Mouse (Mus musculus) lung, postnatal 10 days (tissue): ENCODE measurements around the gene Mtmr10.
A peak's percentile ranks its signal among the peaks of the same experiment; 100 is the strongest.

Experiments used
- DNase-seq: peaks from one replicate; pipeline ENCODE4 v3.0.0; 2021

Gene Mtmr10

DNA sequence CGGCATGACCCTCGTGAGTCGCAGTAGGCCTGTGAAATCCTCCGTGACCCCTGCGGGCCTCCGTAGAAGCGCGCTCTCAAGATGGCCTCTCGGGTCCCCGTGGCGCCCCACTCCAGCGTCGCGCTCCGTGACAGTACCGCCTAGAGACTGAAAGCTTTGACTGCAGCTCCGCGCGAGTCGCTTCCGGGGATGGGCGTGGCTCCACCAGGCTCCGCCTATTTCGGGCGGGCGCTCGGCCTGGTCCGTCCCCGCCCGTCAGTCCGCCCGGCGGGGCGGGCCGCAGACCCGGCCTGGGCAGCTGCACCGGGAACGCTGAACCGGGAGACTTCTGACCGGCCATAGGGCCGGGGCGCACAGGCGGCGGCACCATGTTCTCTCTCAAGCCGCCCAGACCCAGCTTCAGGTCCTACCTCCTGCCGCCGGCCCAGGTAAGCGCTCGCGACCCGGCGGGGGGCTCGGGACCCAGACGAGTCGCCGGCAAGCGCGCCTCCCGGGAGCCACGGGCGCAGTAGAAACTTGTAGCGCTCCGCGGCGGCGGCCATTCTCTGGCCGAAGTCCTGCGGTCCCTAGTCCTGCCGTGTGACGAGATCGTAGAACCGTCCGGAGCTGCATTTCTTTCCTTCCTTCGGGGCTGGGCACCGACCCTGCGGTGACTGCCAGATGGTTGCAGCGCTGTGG, at the start of gene Mtmr10:
Mtmr10 (plus strand) TSS at position 240 of the 678 bp plus-strand sequence.
- peak; percentile 99 for DNase-seq

DNA sequence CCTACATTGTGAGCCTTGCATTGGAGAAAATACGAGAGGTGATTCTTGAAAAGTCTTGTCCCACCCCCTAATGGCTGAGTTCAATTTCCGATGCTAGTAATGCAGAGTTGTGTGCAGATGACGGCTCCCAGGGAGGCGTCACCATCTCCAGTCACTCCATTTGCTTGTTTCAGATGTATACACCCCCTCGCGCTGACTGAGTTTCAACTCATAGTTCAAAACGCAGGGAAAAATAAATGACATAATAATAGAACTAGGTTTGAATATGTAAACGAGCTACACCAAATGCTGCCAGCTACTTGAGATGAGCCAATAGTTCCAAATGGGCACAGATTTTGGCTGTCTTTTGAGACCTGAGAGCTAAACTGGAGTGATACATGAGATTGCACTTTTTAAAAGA, 49.7 kb upstream of the Mtmr10 start:
- no peak for DNase-seq

DNA sequence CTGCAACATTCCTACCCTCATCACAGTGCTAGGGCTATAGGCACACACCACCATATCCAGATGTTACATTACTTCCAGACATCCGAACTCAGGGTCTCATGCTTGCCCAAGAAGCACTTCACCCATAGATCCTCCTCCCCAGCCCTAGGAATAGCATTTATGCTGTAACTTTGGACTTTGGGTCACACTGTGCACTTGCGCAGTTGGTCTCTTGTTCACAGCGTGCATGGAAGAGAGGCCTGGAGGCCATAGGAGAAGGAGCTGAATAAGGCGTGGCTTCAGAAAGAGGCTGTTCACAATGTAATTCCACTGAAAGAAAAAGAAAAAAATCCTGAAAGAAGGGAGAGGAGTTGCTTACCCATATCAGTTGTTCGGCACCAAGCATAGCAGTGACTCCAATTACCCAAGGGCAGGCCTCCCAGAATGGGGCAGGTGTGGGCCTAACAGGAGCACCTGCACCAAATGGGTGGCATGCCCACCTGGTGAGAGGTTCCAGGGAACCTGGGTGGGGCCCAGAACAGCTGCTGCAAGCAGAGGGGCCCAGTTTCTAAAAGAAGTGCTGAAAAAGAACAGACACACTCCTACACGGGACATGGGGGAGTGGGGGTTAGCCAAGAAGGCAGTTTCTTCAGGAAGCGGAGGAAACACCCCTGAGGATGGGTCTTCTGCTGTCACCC, 48.9 kb upstream of the Mtmr10 start:
- DNase-seq: no peak

DNA sequence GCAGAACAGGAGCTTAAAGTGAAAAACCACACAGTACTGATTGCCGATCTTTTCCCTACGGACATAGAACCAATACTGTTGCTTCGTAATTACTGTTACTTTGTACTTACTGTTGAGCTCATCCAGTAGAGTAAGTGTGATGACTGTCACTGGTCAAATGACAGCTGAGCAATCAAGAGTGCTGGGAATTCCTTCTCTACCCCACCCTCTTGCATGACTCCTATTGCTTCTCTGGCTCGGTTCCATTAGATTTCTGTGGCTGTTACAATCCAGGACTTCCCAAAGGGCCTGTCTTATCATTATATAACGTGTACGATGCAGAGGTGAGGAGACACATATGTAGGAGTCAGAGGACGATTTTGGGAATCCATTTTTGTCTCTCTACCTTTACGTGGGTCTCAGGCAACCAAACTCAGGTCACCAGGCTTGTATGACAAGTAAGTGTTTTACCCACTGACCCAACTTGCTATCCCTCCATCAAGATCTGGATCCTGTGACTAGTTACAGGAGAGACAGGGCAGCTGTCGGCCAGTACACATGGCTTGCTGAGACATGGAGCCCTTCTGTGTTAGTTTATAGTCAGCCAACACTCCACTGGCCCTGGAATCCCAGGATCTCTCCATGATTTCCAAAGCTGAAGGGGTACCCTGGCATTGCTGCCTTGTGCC, 48.2 kb upstream of the Mtmr10 start:
- DNase-seq: no peak

DNA sequence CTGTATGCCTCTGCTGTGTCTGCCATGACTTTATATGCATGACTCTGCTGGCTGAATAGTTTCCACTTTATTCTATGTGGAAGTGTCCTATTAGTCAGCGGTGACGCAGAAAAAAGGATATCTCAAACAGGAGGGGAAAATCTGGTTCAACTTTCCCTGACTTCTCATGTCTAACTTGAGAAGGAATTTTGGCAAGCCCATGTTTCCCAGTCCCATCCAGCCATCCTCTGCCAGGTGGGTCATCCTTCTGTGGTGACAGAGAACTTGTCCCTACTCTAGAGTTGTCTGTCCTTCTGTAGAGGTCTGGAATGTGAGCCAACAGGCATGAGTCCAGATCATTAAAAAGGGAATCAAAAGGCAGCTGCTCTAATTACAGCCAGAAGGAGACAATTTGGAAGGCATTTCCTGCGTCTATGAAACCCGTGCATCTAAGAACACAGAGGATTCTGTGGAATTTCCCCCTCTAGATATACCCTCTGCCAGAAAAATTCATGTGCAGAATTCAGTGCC, 47.6 kb upstream of the Mtmr10 start:
- peak; percentile 15 for DNase-seq

DNA sequence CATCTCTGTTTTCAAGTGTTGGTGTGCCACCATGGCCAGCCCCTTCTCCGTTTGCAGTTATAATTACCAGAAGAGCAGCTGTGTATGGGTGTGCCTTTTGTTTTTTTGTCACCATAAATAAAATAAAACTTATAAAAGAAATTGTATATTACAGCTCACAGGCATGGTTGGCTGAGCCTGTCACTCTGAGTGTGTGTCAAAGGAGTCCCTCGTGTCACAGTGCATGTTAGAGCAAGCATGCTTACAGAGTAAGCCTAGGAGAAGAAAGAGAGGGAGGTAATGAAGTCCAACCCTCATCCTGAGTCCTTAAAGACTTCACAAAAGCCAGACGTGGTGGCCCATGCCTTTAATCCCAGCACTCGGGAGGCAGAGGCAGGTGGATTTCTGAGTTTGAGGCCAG, 45.0 kb upstream of the Mtmr10 start:
- no peak for DNase-seq

DNA sequence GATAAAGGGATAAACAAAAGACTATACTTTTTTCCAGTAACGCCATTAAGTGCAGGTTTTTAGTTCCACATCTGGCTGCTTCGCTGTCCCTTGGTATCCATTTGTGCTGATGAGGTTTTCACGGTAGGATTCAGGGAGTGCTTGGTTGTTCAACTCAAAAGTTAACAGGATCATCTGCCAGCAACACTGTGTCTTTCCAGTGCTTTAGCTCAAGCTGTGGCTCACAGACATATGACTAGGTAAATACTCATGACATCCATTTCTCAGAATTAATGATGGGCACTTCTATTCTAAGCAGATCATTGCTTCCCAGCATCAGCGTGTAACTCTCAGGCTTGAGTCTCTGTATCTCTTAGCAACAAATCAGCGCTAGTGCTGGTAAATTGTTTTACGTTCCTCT, 43.1 kb upstream of the Mtmr10 start:
- no peak for DNase-seq

DNA sequence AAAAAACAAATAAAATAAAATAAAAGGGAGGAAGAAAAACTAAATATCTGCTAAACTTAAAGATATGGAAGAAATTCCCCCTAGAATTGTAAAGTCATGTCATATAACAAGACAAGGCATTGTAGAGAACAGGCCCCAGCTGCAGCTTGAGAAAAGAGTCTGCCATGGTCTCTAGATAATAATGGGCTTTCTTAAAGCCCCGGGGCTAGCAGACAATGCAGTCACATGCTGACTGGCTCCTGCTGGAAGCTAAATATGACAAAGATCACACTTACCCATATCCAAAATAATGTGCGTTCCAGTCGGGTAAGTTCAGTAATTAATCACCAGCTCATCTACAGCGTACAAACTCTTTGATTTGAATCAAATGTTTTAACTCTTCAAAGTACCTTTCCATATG, 40.7 kb upstream of the Mtmr10 start:
- DNase-seq: no peak

DNA sequence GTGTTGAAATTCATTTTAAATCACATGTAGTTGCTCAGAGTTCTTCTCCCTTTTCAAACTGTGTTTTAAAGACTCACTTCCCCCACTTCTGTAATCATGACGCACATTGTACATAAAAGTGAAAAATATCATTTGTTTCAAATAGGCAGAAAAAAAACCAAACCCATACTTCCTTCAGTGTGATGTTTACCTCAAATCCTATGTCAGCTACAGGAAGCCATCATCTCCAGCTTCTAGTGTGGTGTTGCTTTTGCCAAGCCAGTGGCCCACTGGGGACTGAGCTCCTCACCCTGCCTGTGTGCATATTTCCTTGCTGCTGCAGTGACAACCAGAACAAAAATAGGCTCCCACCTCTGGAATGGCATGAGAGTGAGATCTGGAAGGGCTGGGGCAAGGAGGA, 39.1 kb upstream of the Mtmr10 start:
- no peak for DNase-seq

DNA sequence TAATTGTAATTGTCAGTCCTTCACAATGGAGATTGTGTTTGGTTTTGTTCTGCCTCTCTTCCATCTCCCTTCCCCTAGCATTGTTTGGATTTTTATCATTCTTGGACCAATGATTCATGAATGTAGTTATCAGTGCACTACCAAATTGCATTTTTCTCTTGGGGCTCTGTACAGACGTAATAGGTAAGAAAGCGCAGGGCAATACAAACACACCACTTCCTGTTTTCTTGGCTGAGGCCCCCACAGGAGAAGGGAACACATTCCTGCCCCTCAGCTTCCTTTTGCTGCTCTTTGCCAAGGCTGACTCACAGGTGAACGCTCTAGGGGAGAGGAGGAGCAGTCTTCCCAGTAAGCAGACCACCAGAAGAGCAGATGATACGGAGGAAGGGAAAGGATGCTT, 37.7 kb upstream of the Mtmr10 start:
- no peak for DNase-seq

DNA sequence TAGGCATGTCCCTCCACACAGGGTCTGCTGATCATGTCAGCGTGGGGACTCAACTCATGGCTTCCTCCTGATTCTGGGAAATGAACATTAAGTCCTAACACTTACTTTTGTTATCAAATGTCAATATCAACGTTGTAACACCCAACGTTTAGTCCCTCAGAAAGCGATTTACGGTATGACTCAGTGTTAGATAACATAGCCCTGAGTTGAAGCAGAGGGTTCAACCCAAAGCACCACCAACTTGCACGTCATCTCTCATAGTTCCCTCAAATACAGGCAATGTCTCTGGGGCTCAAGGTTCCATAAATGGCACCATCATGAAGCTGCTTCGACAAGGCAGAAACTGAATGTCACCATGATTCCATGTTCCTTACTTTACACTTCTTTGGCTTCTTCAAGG, 37.0 kb upstream of the Mtmr10 start:
- DNase-seq: no peak

DNA sequence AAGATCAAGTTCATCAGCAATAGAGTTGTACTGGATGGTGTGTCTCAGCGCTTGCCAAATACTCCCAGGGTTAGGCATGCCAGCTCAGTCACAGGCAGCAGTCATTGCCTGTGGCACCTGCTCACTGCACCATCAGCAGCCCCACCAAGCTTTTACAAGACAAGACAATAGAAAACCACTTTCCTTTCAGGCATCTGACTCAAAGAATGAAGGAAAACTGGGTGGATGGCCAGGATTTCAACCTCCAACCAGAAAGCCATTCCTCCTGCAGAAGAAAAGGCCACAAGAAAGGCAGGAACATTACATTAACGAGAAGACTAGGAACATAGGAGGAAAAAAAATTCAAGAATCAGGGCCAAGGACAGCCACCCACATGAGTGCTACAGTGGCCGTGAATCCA, 33.7 kb upstream of the Mtmr10 start:
- no peak for DNase-seq

DNA sequence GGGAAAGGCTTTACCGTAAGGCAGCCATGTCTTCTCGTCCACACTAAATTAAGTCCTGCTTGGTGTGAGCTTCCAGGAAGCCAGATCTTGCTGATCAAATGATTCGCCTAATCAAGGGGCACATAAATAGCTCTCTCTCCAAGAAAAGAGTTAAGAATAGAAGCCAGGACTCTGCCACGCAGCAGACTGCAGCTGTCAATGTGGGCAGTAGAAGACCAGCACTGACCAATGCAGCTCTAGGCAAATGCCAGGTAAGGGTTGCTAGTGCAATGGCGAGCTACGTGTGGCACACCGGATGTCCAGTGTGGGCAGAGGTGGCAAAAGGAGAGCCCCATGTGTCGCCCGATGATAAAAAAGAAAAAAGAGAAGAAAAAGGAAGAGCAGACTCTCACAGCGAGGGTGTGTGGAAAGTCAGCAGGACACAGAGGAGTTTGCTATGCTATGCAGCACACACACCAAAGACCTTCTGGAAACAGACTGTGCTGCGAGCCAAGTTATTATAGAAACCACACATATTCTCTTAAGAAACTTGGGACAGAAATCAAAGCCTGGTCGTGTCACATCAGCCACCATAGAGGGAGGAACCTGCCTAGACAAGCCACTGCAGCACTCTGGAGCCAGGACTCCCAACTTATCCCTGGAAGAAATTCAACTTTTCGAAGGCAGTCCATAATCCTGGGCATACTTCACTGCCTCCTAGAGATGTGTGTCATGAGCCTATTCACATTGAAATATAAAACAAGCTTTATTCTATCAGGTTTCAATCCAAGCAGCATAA, 21.8 kb upstream of the Mtmr10 start:
- no peak for DNase-seq

DNA sequence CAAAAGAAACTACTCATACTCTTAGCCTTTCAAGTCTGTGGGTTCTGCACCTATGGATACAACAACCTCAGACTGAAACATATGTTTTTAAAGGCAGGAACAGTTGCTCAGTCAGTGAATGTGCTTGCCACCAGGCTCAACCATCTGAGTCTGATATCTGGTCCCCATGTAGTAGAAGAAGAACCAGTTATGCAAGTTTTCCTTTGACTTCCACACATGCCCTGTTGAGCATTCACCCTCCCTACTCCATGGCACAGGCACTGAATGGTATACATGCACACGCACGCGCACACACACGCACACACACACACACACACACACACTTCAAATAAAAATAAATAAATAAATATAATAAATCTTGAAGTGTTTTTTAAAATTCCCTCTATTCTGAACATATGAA, 20.9 kb upstream of the Mtmr10 start:
- DNase-seq: no peak

DNA sequence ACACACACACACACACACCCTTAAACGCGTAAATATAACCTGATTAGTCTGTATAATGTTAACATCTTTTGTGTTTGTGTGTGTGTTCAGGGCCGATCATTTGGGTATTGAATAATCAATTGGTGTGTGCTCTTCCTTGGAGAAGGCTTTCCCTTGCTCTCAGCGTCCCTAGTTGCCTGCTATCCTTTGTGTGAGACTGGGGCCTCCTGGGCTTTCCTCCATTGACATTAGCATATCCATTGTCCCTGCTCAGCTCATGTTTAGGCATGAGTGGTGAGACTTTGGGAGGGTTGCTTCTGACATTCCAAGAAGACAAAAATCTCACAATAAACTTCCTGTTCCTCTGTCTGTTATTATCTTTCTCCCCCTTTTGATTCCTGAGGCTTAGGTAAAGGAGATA, 15.5 kb upstream of the Mtmr10 start:
- no peak for DNase-seq

DNA sequence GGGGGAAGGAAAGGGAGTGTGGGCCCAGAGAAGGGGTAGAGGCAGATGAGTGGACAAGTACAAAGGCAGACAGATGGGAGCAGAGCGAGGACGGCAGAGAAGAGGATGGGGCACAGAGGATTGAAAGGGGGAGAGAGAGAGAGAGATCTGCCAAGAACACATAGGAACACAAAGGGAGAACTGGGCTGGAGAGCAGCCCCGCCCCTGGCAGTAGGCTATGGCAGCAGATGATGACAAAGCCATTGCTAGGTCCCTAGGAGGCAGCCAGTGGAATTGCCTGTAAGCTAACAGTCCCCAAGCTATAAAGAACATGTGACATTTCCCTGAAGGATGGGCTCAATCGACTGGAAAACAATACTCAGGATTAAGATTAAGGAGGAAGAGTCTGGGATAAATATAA, 11.9 kb upstream of the Mtmr10 start:
- DNase-seq: no peak

DNA sequence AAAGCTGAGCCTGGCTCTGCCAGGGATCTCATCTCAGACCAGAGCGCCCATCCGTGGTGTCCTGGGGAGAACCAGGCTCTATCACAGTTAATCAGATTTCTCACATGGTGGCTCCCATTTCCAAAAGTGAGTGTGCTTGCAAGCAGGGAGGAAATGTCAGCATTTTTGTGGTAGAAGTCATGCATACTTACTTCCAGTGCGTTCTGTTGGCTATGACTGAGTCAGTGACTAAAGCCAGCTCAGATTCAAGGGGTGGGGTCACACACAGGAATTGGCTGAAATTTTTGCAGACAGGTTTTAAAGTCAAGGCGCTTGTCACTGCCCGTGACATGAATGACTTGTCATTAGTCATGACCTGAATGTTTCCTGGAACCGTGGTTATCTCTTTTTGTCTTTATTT, 10.5 kb upstream of the Mtmr10 start:
- DNase-seq: no peak

DNA sequence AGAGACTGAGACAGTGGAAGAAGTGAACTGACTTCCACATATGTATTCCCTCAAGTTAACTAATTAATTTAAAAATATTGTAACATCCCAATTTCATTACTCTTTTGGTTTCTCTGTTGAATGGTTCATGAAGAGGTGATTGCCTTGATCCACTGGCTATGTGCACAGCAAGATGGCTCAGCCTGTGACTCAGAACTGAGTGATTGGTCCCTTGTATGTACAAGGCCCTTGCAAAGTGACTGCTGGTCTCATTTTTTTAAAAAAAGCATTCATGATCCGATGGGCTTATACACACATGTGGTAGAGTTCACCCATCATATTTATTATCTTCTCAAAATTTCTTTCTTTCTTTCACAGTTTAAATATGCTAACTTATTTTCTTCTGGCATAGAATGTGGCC, 8.9 kb upstream of the Mtmr10 start:
- DNase-seq: no peak

DNA sequence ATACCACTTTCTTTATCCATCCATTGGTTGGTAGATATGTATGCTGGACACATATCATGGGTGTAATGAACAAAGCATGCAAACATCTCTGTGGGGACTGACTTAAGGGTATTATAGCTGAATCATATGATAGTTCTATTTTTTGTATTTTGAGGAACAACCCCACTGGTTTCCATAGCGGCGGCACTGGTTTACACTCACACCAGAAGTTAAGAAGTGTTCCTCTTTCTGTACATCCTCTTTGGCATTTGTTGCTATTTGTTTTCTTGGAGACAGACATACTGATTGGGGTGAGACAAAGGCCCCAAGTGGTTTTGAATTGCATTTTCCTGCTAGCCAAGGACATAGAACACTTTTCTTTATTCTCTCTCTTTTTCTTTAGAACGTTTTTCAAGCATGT, 7.9 kb upstream of the Mtmr10 start:
- no peak for DNase-seq

DNA sequence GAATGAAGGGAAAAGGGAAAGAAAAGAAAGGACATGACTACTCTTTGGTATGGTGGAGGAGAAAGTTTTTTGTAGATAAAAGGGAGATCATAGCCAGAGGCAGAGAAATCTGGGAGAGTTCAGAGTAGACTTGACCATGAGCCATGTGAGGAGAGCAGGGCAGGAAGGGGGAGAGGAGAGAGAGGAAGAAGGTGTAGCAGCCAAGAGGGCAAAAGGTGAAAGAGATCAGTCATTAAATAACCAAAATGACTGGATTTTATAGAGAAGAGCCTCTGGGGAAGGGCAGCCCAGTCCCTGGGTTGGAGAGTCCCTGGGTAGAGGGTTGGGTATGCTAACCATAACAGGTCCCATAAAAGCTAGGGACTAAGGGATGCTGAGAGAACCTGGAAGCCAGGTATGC, 887 bp upstream of the Mtmr10 start:
- no peak for DNase-seq

DNA sequence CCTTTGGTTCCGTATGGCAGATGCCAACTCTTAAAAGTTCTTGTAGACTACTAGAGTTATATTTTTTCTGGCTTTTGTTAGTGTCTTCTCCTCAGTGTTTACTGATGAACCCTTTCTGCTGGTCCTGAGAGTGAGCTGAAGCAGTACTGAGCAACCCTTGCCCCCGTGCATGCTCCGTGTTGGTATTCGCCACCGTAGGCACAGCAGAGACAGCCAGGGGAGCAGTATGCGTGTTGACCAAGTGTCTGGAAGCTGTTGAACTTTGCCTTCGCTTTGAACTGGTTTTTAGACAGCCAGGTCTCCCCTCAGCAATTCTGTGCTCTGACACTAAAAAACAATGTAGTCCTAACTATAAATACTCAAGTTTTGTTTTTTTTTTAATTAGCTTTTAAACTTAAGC, 2.0 kb downstream of the Mtmr10 start:
- DNase-seq: no peak

DNA sequence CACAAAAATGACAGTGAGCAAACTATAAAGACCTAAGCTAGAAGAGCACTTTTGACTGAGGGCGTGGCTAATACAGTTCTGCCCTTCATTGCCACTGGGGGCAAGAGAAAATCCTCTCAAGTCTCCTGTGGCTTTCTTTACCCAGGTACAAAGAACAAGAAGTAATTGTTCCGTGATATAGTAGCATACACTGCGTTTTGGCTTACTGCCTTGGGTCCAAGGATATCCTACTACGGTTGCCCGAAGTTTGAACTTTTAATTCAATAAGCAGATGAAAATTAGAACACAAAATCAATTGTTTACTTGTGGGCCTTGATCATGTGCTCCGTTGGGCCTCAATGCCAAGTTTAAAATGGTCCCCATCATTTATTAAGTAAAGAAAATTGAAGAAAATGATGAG, 3.0 kb downstream of the Mtmr10 start:
- DNase-seq: no peak

DNA sequence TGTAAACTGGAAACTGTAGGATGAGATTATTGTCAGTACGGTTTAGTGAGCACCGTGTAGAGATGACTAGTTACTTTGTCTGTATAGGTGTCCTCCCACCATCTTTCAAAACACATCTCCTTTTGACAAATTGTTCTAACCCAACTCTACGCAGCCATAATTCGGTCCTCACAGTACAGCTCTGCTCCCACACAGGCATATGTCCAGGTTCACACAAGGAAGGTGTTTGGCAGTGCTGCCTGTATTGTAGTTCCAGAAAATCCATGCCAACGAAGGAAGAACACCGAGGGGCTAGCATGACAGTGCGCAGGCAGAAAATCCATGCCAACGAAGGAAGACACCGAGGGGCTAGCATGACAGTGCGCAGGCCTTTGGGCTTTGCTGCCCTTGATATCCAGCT, 4.3 kb downstream of the Mtmr10 start:
- DNase-seq: no peak
